20 mouse cellular contexts compared by ENCODE assay signal in the genomic region with DNA sequence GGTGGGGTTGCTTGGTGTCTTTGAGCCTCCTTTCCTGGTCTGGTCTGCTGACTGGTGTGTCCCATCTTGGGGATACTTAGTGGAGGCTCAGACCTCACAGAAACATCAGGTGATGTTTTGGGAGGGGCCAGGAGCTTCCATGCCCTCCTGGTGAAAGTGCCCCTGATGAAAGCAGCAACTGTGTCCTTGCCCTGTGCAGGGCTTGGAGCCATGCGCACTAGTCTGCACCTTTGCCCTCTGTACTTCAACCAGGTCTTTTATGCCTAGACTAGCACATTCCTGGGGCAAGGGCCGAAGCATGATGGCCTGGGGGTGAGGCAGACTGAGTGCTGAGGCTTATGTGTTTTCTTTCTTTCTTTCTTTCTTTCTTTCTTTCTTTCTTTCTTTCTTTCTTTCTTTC. TPM values are rescaled to one million over a fixed set of nuclear protein-coding genes. Genes with fewer than 3 reads are reported as not detected.
DNase-seq lines count a peak whose midpoint lies in the region; ATAC-seq and TF ChIP-seq lines count a peak whose summit lies in the region.
"Had no signal": no experiment of that assay in that cellular context is flagged by ENCODE, and none has a peak within 500 bp of the region (broad histone marks: within the 10 kb centered on the region; RNA-seq: fewer than 3 reads in every experiment).

No protein-coding gene starts in this region.

- no peaks in the 10 kb centered on the region for H3K36me3 ChIP-seq in intestine, embryonic 16.5 days (ENCODE audit: control insufficient read depth, insufficient read depth, low read length)
- no peaks in the 10 kb centered on the region for H3K36me3 ChIP-seq in small intestine, adult 2 months (ENCODE audit: control insufficient read depth, insufficient read depth, low read length)
- no peaks in the 10 kb centered on the region for H3K36me3 ChIP-seq in midbrain, embryonic 16.5 days (ENCODE audit: control insufficient read depth, insufficient read depth, low read length)
- H3K36me3 ChIP-seq: heart, embryonic 12.5 days; midbrain, embryonic 10.5 days; neural tube, embryonic 13.5 days had no signal

- TF ChIP-seq CTCF in small intestine, adult 2 months (IDR thresholded peaks at IDR 0.05; ENCODE audit: extremely low read depth, insufficient read length, insufficient replicate concordance, low read depth, low read length): no peak

- WGBS in intestine, embryonic 16.5 days: 60% methylated on average over 2 of the region's 2 CpGs
- WGBS in small intestine, adult 2 months: 33% methylated on average over 2 of the region's 2 CpGs
- WGBS in midbrain, embryonic 16.5 days: 74% methylated on average over 2 of the region's 2 CpGs

- peak; percentile 86 for ATAC-seq in intestine, embryonic 16.5 days
- no peak for ATAC-seq in midbrain, embryonic 16.5 days
- ATAC-seq: forebrain, embryonic 14.5 days had no signal

- H3K4me3 ChIP-seq in intestine, embryonic 16.5 days (ENCODE audit: low read length): no peak overlapping the region
- H3K4me3 ChIP-seq in small intestine, adult 2 months (ENCODE audit: low read depth, low read length): no peak overlapping the region
- H3K4me3 ChIP-seq in midbrain, embryonic 16.5 days (ENCODE audit: low read depth, low read length): no peak overlapping the region
- H3K4me3 ChIP-seq: heart, embryonic 12.5 days; layer of hippocampus, adult 2 months; midbrain, embryonic 10.5 days; neural tube, embryonic 13.5 days had no signal

- TF ChIP-seq POLR2A in small intestine, adult 2 months (IDR thresholded peaks at IDR 0.05; ENCODE audit: low read depth, low read length): no peak

- peaks cover 7% of the 10 kb centered on the region for H3K4me1 ChIP-seq in intestine, embryonic 16.5 days (ENCODE audit: control insufficient read depth, insufficient read depth, low read length)
- H3K4me1 ChIP-seq in small intestine, adult 2 months (ENCODE audit: control insufficient read depth, insufficient read depth, insufficient read length, low read length): peaks cover 17% of the 10 kb centered on the region
- no peaks in the 10 kb centered on the region for H3K4me1 ChIP-seq in midbrain, embryonic 16.5 days (ENCODE audit: control insufficient read depth, insufficient read depth, low read length)

- H3K27me3 ChIP-seq in intestine, embryonic 16.5 days (replicated peaks; ENCODE audit: control insufficient read depth, insufficient read depth, low read length): no peaks in the 10 kb centered on the region
- no peaks in the 10 kb centered on the region for H3K27me3 ChIP-seq in small intestine, adult 2 months (ENCODE audit: control insufficient read depth, insufficient read depth, low read length)
- H3K27me3 ChIP-seq in midbrain, embryonic 16.5 days (ENCODE audit: control insufficient read depth, insufficient read depth, low read depth, low read length): no peaks in the 10 kb centered on the region
- H3K27me3 ChIP-seq: heart, embryonic 12.5 days; neural tube, embryonic 13.5 days had no signal

- H3K4me2 ChIP-seq in intestine, embryonic 16.5 days (ENCODE audit: low read depth, low read length): no peak overlapping the region
- no peak overlapping the region for H3K4me2 ChIP-seq in midbrain, embryonic 16.5 days (ENCODE audit: low read length)
- H3K4me2 ChIP-seq: heart, embryonic 12.5 days; neural tube, embryonic 13.5 days had no signal

- H3K9me3 ChIP-seq in intestine, embryonic 16.5 days (ENCODE audit: control insufficient read depth, low read length): no peaks in the 10 kb centered on the region
- H3K9me3 ChIP-seq in midbrain, embryonic 16.5 days (replicated peaks; ENCODE audit: control insufficient read depth, low read length, poor library complexity, severe bottlenecking): no peaks in the 10 kb centered on the region
- H3K9me3 ChIP-seq: neural tube, embryonic 13.5 days had no signal

- DNase-seq in kidney, adult 9 months: peak; percentile 95
- DNase-seq in kidney, postnatal 36 days: peak; percentile 80 to 93
- no peak for DNase-seq in layer of hippocampus, postnatal 10 days (ENCODE audit: low spot score in 2 of 2)
- DNase-seq in right cerebral cortex, postnatal 14 days: no peak
- DNase-seq: cerebellum, postnatal 14 days; heart, postnatal 4 days; left cerebral cortex, postnatal 4 days; lung, adult 2 months; lung, postnatal 4 days; thymus, postnatal 36 days had no signal

- H3K27ac ChIP-seq in intestine, embryonic 16.5 days (ENCODE audit: low read length): peak overlapping the region; percentile 58
- H3K27ac ChIP-seq in small intestine, adult 2 months (ENCODE audit: insufficient read depth, low read depth, low read length): peak overlapping the region; percentile 92
- H3K27ac ChIP-seq in midbrain, embryonic 16.5 days (ENCODE audit: low read length): no peak overlapping the region
- H3K27ac ChIP-seq: layer of hippocampus, adult 2 months; midbrain, embryonic 10.5 days; neural tube, embryonic 13.5 days had no signal

- no peak overlapping the region for H3K9ac ChIP-seq in intestine, embryonic 16.5 days (ENCODE audit: low read depth, low read length)
- H3K9ac ChIP-seq in midbrain, embryonic 16.5 days (ENCODE audit: low read depth, low read length): no peak overlapping the region
- H3K9ac ChIP-seq: heart, embryonic 12.5 days; neural tube, embryonic 13.5 days had no signal

RNA-seq across cellular contexts. Expression of gene Pgpep1, which starts 5.4 kb away (rescaled TPM):
- polyA plus RNA-seq in intestine, embryonic 16.5 days (2015; fragmentation: Nextera tagmentation; extraction: Ambion mirVana): 88.3 and 101 TPM in 2 replicates
- 49.5 and 129 TPM in 2 replicates for polyA plus RNA-seq in small intestine, adult 2 months (2012; rRNA removed)
- total RNA-seq in layer of hippocampus, postnatal 10 days (2021): 10 to 100 TPM; 25.8 to 31.9 TPM
- 67.2 and 69.7 TPM in 2 replicates for polyA plus RNA-seq in midbrain, embryonic 16.5 days (2015; fragmentation: Nextera tagmentation; extraction: Ambion mirVana)

RNA-seq across cellular contexts. Expression of gene Lsm4, which starts 7.4 kb away (rescaled TPM):
- polyA plus RNA-seq in intestine, embryonic 16.5 days (2015; fragmentation: Nextera tagmentation; extraction: Ambion mirVana): 228 and 246 TPM in 2 replicates
- polyA plus RNA-seq in small intestine, adult 2 months (2012; rRNA removed): 109 and 152 TPM in 2 replicates
- total RNA-seq in layer of hippocampus, postnatal 10 days (2021): 10 to 100 TPM; 72.3 to 76.5 TPM
- 137 and 143 TPM in 2 replicates for polyA plus RNA-seq in midbrain, embryonic 16.5 days (2015; fragmentation: Nextera tagmentation; extraction: Ambion mirVana)

RNA-seq across cellular contexts. Expression of gene Jund, which starts 33.1 kb away (rescaled TPM):
- polyA plus RNA-seq in intestine, embryonic 16.5 days (2015; fragmentation: Nextera tagmentation; extraction: Ambion mirVana): 37.3 and 52.2 TPM in 2 replicates
- 419 and 1,098 TPM in 2 replicates for polyA plus RNA-seq in small intestine, adult 2 months (2012; rRNA removed)
- total RNA-seq in layer of hippocampus, postnatal 10 days (2021): 100 to 1,000 TPM; 166 to 187 TPM
- 60.4 and 67.9 TPM in 2 replicates for polyA plus RNA-seq in midbrain, embryonic 16.5 days (2015; fragmentation: Nextera tagmentation; extraction: Ambion mirVana)

RNA-seq across cellular contexts. Expression of gene Gdf15, which starts 33.3 kb away (rescaled TPM):
- 3.6 and 3.7 TPM in 2 replicates for polyA plus RNA-seq in intestine, embryonic 16.5 days (2015; fragmentation: Nextera tagmentation; extraction: Ambion mirVana)
- 4.1 and 6.7 TPM in 2 replicates for polyA plus RNA-seq in small intestine, adult 2 months (2012; rRNA removed)
- total RNA-seq in layer of hippocampus, postnatal 10 days (2021): not detected
- 0.35 and 0.39 TPM in 2 replicates for polyA plus RNA-seq in midbrain, embryonic 16.5 days (2015; fragmentation: Nextera tagmentation; extraction: Ambion mirVana)
- total RNA-seq: left cerebral cortex, adult 18-20 months; left cerebral cortex, postnatal 4 days had no signal
- polyA plus RNA-seq: midbrain, embryonic 10.5 days; neural tube, embryonic 13.5 days had no signal

RNA-seq across cellular contexts. Expression of gene Iqcn, which starts 37.7 kb away (rescaled TPM):
- not detected in 2 replicates for polyA plus RNA-seq in intestine, embryonic 16.5 days (2015; fragmentation: Nextera tagmentation; extraction: Ambion mirVana)
- polyA plus RNA-seq in small intestine, adult 2 months (2012; rRNA removed): 0.03 and 0.05 TPM in 2 replicates
- under 1 TPM in 1 of 2 experiments, not detected in 1; 0.07 TPM for total RNA-seq in layer of hippocampus, postnatal 10 days (2021)
- 0.06 TPM in 1 of 2 replicates, not detected in the other for polyA plus RNA-seq in midbrain, embryonic 16.5 days (2015; fragmentation: Nextera tagmentation; extraction: Ambion mirVana)
- total RNA-seq: gastrocnemius, adult 8-10 months had no signal
- polyA plus RNA-seq: lung, adult 2 months; midbrain, embryonic 10.5 days had no signal

Comparison
In these comparisons a context has a peak if more than half of its experiments do, and no peak if none do; other contexts are left out.
1. DNase-seq: peak in kidney, adult 9 months (single experiment) and kidney, postnatal 36 days (2 of 2); none in layer of hippocampus, postnatal 10 days (0 of 2) and right cerebral cortex, postnatal 14 days (single experiment).